25 mouse cellular contexts compared by ENCODE assay signal in genomic region chr4:49167030-49167429, GRCm38 (mm10).
"Had no signal": no experiment of that assay in that cellular context is flagged by ENCODE, and none has a peak within 500 bp of the region (broad histone marks: within the 10 kb centered on the region; RNA-seq: fewer than 3 reads in every experiment).

No protein-coding gene starts in this region.

- H3K36me3 ChIP-seq: heart, embryonic 10.5 days; heart, embryonic 12.5 days; hindbrain, embryonic 10.5 days; hindbrain, embryonic 12.5 days; intestine, embryonic 15.5 days; limb, embryonic 10.5 days; limb, embryonic 12.5 days had no signal

- H3K27ac ChIP-seq: gastrocnemius, adult 2 months; heart, embryonic 10.5 days; hindbrain, embryonic 10.5 days; hindbrain, embryonic 12.5 days; hindbrain, embryonic 14.5 days; intestine, embryonic 15.5 days; layer of hippocampus, adult 2 months; left cerebral cortex, adult 2 months; limb, embryonic 10.5 days; limb, embryonic 12.5 days had no signal

- ATAC-seq: hindbrain, embryonic 16.5 days; inflammation-experienced regulatory T-cells, adult 6 months; intestine, embryonic 15.5 days; intestine, postnatal 0 days had no signal

- H3K4me3 ChIP-seq: gastrocnemius, adult 2 months; heart, embryonic 10.5 days; heart, embryonic 12.5 days; hindbrain, embryonic 10.5 days; hindbrain, embryonic 12.5 days; intestine, embryonic 15.5 days; layer of hippocampus, adult 2 months; left cerebral cortex, adult 2 months; limb, embryonic 10.5 days; limb, embryonic 12.5 days had no signal

- H3K9ac ChIP-seq: heart, embryonic 12.5 days; hindbrain, embryonic 12.5 days; hindbrain, embryonic 14.5 days; intestine, embryonic 15.5 days; limb, embryonic 12.5 days had no signal

- H3K4me2 ChIP-seq: heart, embryonic 12.5 days; hindbrain, embryonic 12.5 days; hindbrain, embryonic 14.5 days; intestine, embryonic 15.5 days; limb, embryonic 12.5 days; liver, embryonic 11.5 days had no signal

- H3K27me3 ChIP-seq: heart, embryonic 12.5 days; hindbrain, embryonic 12.5 days; intestine, embryonic 15.5 days; limb, embryonic 12.5 days had no signal

- DNase-seq: gastrocnemius, adult 2 months; gastrocnemius, postnatal 10 days; gastrocnemius, postnatal 25 days; heart, adult 18-20 months; heart, postnatal 10 days; heart, postnatal 4 days; kidney, adult 18-20 months; kidney, postnatal 10 days; kidney, postnatal 25 days; kidney, postnatal 4 days; liver had no signal

- H3K4me1 ChIP-seq: heart, embryonic 10.5 days; heart, embryonic 12.5 days; hindbrain, embryonic 10.5 days; hindbrain, embryonic 12.5 days; intestine, embryonic 15.5 days; limb, embryonic 10.5 days; limb, embryonic 12.5 days had no signal

- H3K9me3 ChIP-seq: heart, embryonic 10.5 days; heart, embryonic 12.5 days; hindbrain, embryonic 10.5 days; hindbrain, embryonic 12.5 days; intestine, embryonic 15.5 days; limb, embryonic 10.5 days; limb, embryonic 12.5 days had no signal
